Mouse (Mus musculus) cerebellum, adult 11-12 months (tissue): ENCODE results near the gene Hmgb1.

Source experiments
- DNase-seq: peaks from one replicate; pipeline ENCODE4 v3.0.0; 2022

Hmgb1 gene

GRCm38 (mm10) chr5:149184104-149184843, at the start of gene Hmgb1, which contains the start of gene Uspl1:
Gene Hmgb1 (minus strand): TSS chr5:149184489.
Gene Uspl1 (plus strand): TSS chr5:149184350.
- DNase-seq, result peak; percentile 100

- peak; percentile 39 for DNase-seq
Measured at GRCm38 (mm10) chr5:149229619-149230339, 45.5 kb upstream of the Hmgb1 start.

GRCm38 (mm10) chr5:149228700-149229618, 44.7 kb upstream of the Hmgb1 start:
- DNase-seq, result peak; percentile 95

- DNase-seq, result no peak
Measured at GRCm38 (mm10) chr5:149224666-149225065, 40.4 kb upstream of the Hmgb1 start.

- DNase-seq, result no peak
Measured at GRCm38 (mm10) chr5:149221355-149221754, 37.1 kb upstream of the Hmgb1 start.

- DNase-seq, result no peak
Measured at GRCm38 (mm10) chr5:149219493-149219892, 35.2 kb upstream of the Hmgb1 start.

GRCm38 (mm10) chr5:149217524-149218357, 33.5 kb upstream of the Hmgb1 start:
- DNase-seq, result no peak

- no peak for DNase-seq
Measured at GRCm38 (mm10) chr5:149215540-149215939, 31.3 kb upstream of the Hmgb1 start.

GRCm38 (mm10) chr5:149212806-149213205, 28.5 kb upstream of the Hmgb1 start:
- DNase-seq, result no peak

- DNase-seq, result no peak
Measured at GRCm38 (mm10) chr5:149211041-149211440, 26.8 kb upstream of the Hmgb1 start.

- no peak for DNase-seq
Measured at GRCm38 (mm10) chr5:149209328-149209727, 25.0 kb upstream of the Hmgb1 start.

GRCm38 (mm10) chr5:149208776-149209175, 24.5 kb upstream of the Hmgb1 start:
- DNase-seq, result no peak

- no peak for DNase-seq
Measured at GRCm38 (mm10) chr5:149207661-149208060, 23.4 kb upstream of the Hmgb1 start.

- no peak for DNase-seq
Measured at GRCm38 (mm10) chr5:149206286-149206685, 22.0 kb upstream of the Hmgb1 start.

GRCm38 (mm10) chr5:149205265-149205664, 21.0 kb upstream of the Hmgb1 start:
- no peak for DNase-seq

GRCm38 (mm10) chr5:149204822-149205221, 20.5 kb upstream of the Hmgb1 start:
- no peak for DNase-seq

GRCm38 (mm10) chr5:149203796-149204375, 19.6 kb upstream of the Hmgb1 start:
- no peak for DNase-seq

- no peak for DNase-seq
Measured at GRCm38 (mm10) chr5:149202941-149203340, 18.7 kb upstream of the Hmgb1 start.

GRCm38 (mm10) chr5:149198782-149199181, 14.5 kb upstream of the Hmgb1 start:
- DNase-seq, result no peak

GRCm38 (mm10) chr5:149196611-149197010, 12.3 kb upstream of the Hmgb1 start:
- DNase-seq, result no peak

- DNase-seq, result no peak
Measured at GRCm38 (mm10) chr5:149190160-149190559, 5.9 kb upstream of the Hmgb1 start.

- DNase-seq, result no peak
Measured at GRCm38 (mm10) chr5:149185806-149186205, 1.5 kb upstream of the Hmgb1 start.
